Mouse (Mus musculus): ENCODE data around the gene Slc35g3. TPM values are rescaled to one million over a fixed set of nuclear protein-coding genes. Genes with fewer than 3 reads are reported as not detected.
A peak's percentile ranks its signal among the peaks of the same experiment; 100 is the strongest.
"Not testable (repeated sequence)": the region's sequence is repeated elsewhere in the genome, so short reads cannot be mapped to it uniquely, and the experiment has no call there.

Gene Slc35g3
- total RNA-seq, 2 experiments from 2014 or later, result not detected

GRCm38 (mm10) chr11:69758478-69758970 is 3.2 kb downstream of the Slc35g3 start, which contains the start of gene Polr2a:
Gene Polr2a (minus strand): TSS chr11:69758637.
- ATAC-seq (replicated peaks; ENCODE audit: low FRiP score, poor library complexity, severe bottlenecking), result peak; percentile 81

- peak; percentile 73 for ATAC-seq (replicated peaks; ENCODE audit: low FRiP score, poor library complexity, severe bottlenecking)
Observed at GRCm38 (mm10) chr11:69758090-69758456, 3.7 kb downstream of the Slc35g3 start.

DNA sequence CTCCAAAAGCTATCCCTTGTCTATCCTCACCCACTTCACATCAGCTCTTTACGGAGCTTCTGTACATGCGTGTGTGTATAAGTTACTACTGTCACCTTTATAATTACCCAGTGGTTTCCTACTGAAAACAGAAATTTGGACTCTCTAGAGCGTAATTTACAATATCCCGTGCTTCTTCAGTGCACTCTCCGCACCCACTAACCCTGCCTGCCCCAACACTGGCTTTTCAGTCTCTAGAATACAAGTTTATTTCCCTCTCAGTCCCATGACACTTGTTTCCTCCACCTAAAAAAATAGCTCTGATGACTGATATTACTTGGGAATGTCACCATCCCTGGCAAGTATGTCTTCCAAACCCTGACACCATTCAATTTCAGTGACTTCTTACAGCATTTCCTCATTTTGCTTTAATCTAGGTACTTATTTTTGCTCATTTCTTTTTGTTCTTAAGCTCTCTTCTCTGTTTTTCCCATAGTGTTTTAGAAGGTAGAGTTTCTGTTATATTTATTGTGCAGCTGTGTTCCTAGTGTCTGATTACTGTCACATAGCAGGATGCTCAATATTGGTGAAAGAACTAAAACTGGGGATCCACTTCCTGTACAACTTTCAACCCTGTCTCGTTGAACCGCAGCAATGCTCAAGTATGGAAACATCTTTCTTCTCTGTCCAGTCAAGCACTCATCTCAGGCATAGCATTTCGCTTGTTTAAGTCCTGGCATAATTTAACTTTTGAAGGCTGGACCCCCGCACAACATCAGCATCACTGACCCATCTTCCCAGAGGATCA is 4.3 kb downstream of the Slc35g3 start:
- peak; percentile 8 for ATAC-seq (replicated peaks; ENCODE audit: low FRiP score, poor library complexity, severe bottlenecking)

DNA sequence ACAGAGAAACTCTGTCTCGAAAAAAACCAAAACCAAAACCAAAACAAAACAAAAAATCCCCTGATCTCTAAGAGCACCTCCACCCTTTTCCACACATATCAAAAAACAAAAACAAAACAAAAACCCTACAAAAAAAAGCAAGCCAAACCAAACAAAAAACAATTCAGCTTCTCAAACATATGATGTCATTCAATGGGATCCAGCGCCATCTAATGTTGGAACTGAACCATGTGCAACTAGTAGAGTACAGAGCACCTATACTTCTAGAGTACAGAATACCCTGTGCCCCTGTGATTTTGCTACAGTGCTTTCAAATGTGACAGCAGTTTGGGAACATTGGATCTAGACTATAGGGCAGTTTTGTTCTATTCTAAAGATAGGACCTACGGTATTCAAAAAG is 7.1 kb downstream of the Slc35g3 start:
- ATAC-seq (replicated peaks; ENCODE audit: low FRiP score, poor library complexity, severe bottlenecking), result no peak

- ATAC-seq (replicated peaks; ENCODE audit: low FRiP score, poor library complexity, severe bottlenecking), result no peak
Observed at GRCm38 (mm10) chr11:69754233-69754632, 7.5 kb downstream of the Slc35g3 start.

DNA sequence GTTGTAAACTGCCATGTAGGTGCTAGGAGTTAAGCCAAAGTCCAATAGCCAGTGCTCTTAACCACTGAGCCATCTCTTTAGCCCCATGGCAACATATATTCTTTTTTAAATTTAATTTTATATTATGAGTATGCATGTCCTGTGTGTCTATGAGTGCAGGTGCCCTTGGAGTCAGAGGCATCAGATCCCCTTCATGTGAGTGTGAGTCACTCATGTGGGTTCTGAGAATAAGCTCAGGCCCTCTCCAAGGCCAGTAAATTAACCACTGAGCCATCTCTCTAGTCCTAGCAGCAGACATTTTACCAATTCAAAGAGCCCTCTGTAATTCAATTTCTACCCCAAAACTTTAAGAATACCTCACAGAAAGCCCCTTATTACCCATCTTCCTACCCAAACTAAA is 9.1 kb downstream of the Slc35g3 start:
- no peak for ATAC-seq (replicated peaks; ENCODE audit: low FRiP score, poor library complexity, severe bottlenecking)

GRCm38 (mm10) chr11:69751635-69752034 is 10.1 kb downstream of the Slc35g3 start:
- peak; percentile 30; the same call in 1 of the 2 replicates for ATAC-seq (replicated peaks; ENCODE audit: low FRiP score, poor library complexity, severe bottlenecking)

- ATAC-seq (replicated peaks; ENCODE audit: low FRiP score, poor library complexity, severe bottlenecking), result not testable (repeated sequence)
Observed at GRCm38 (mm10) chr11:69731408-69731807, 30.4 kb downstream of the Slc35g3 start.

- ATAC-seq (replicated peaks; ENCODE audit: low FRiP score, poor library complexity, severe bottlenecking), result peak; percentile 68
Observed at GRCm38 (mm10) chr11:69729063-69729462, 32.7 kb downstream of the Slc35g3 start.

DNA sequence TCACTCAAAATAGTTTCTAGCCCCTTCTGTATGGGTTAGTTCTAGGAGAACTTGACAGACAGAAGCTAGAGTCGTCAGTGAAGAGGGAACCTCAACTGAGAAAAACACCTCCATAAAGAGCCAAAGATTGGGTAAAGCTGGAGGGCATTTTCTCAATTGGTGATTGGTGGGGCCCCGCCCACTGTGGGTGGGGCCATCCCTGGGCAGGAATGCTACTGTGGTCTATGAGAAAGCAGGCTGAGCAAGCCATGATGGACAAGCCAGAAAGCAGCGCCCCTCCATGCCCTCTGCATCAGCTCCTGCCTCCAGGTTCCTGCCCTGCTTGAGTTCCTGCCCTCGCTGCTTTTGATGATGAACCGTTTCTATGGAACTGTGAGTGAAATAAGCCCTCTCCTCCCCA is 35.8 kb downstream of the Slc35g3 start:
- no peak for ATAC-seq (replicated peaks; ENCODE audit: low FRiP score, poor library complexity, severe bottlenecking)

- no peak for ATAC-seq (replicated peaks; ENCODE audit: low FRiP score, poor library complexity, severe bottlenecking)
Observed at GRCm38 (mm10) chr11:69723074-69723473, 38.7 kb downstream of the Slc35g3 start.

- no peak for ATAC-seq (replicated peaks; ENCODE audit: low FRiP score, poor library complexity, severe bottlenecking)
Observed at GRCm38 (mm10) chr11:69720852-69721251, 40.9 kb downstream of the Slc35g3 start.

GRCm38 (mm10) chr11:69719423-69719822 is 42.3 kb downstream of the Slc35g3 start:
- ATAC-seq (replicated peaks; ENCODE audit: low FRiP score, poor library complexity, severe bottlenecking), result 0 out of 2 replicates have a peak, but pooled peaks have one; percentile 42

DNA sequence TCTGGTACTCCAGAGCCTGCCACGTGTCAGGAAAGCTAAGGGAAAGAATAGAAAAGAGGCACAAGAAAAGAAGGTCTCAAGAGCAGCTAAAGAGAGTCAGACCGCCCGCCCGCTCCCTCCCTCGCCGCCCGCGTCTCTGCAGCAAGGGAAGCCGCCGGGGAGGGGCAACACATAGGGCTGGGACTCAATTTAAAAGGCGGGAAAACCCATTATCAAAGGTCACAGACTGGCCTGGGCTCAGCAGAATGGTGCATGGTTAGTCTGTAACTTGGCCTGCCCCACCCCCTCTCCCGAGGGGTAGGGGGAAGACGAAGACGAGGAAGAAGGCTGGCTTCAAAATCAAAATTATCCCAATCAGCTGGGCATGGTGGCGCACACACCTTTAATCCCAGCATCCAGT is 43.1 kb downstream of the Slc35g3 start:
- ATAC-seq (replicated peaks; ENCODE audit: low FRiP score, poor library complexity, severe bottlenecking), result peak; percentile 85

DNA sequence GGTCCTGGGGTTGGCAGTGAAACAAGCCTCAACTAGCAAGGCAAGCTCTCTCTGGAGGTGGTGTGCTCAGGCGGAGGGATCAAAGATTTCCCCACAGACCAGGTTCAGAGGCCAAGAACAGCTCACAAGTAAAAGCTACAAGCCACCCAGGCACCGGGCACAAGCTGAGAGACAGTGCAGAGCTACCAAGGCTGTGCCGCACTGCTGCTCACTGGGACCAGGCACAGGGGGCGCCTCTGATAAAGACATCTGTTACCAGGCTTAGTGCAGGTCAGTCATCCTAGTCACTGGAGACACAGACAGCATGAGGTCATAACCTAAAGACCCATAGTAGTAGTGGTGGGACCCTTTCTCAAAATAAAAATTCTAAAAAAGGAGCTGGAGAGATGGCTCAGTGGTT is 44.8 kb downstream of the Slc35g3 start:
- ATAC-seq (replicated peaks; ENCODE audit: low FRiP score, poor library complexity, severe bottlenecking), result no peak

DNA sequence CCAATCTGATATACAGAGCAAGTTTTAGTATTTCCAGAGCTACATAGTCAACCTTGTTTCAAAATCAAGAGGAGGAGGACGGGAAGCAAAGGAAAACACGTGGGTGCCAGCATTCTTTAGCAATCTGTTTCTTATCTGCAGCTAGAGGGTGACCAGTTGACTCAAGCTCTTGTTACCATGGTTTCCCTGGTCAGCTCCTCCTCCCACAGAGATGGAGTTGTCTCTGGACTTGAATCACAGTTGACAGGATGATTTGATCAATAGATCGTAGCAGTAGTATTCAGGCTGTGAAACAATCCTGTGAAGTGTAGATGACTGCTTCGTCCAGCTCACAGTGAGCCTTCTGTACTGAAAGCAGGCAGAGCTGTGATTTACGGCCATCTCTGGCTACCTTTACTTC is 45.8 kb downstream of the Slc35g3 start:
- no peak for ATAC-seq (replicated peaks; ENCODE audit: low FRiP score, poor library complexity, severe bottlenecking)

GRCm38 (mm10) chr11:69715482-69715881 is 46.3 kb downstream of the Slc35g3 start:
- no peak for ATAC-seq (replicated peaks; ENCODE audit: low FRiP score, poor library complexity, severe bottlenecking)

DNA sequence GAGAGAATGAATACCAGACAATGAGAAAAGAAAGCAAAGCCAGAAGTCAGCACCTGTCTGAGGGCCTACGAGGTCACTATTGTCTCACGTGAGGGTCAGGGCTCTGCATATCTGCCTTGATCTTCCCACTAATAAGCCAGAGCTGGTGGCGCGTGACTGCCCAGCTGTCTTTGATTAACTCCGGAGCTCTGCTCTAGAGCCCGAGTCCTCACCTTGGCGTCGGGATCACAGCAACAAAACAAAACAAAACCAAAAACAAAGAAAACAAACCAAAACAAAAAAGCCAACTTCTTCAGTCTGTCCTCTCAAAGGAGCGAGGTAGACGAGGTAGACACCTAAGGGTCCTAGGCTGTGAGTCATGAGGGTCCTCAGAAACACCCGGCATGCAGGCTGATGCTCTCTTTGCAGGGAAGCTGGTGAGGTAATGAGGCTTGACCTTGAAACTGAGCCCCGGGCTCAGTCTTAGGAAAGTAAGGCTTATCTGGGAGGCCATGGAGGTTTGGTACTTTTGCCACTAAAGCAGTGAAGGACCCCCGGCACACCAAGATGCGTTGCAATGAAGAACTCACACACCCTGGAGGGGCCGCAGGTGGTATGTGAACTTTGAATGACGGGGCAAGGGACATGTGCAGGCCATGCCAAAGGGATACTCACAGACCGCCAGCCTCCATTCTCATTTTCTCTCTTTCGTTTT is 47.0 kb downstream of the Slc35g3 start:
- no peak for ATAC-seq (replicated peaks; ENCODE audit: low FRiP score, poor library complexity, severe bottlenecking)

DNA sequence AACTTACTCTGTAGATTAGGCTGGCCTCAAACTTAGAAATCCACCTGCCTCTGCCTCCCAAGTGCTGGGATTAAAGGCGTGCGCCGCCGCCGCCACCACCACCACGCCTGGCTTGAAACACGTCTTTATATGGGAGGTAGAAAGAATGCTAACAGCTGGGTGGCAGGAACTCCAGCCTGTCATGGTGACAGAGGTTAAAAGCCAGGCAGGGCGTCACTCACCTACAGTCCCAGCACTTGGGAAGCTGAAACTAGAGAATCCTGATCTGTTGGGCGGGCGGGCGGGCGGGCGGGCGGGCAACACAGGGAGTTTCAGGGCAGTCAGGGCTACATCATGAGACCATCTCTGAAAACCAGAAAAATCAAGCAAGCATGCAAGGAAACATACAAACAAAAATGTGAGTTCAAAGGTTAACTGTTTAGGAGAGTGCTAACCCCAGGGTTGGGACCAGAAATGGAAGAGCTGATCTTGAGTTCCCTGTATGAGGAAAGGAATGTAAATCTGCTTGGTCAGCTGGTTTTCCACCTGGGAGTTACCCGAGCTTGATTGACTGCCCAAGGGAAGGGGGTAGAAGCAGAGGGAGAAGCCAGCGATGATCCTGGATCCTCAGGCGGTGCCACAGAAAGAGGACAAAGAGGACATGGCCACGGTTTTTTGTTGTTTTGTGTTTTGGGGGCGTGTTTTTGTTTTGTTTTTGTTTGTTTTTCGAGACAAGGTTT is 48.7 kb downstream of the Slc35g3 start:
- no peak for ATAC-seq (replicated peaks; ENCODE audit: low FRiP score, poor library complexity, severe bottlenecking)

- ATAC-seq (replicated peaks; ENCODE audit: low FRiP score, poor library complexity, severe bottlenecking), result no peak
Observed at GRCm38 (mm10) chr11:69711082-69711481, 50.7 kb downstream of the Slc35g3 start.

All from erythroblast, adult 5-6 weeks (primary cell).